Mouse (Mus musculus): Measurements from ENCODE around the gene Cep170b. TPM values are rescaled to one million over a fixed set of nuclear protein-coding genes. Genes with fewer than 3 reads are reported as not detected.
A peak's percentile ranks its signal among the peaks of the same experiment; 100 is the strongest.

Cep170b gene
- polyA plus RNA-seq, 1 experiment from 2014 or later, result 8.0 TPM

- H3K36me3 ChIP-seq (ENCODE audit: control insufficient read depth, insufficient read depth, low read length), result no peaks in the 10 kb centered on the region
- no peak overlapping the region for H3K9ac ChIP-seq (ENCODE audit: low read depth, low read length)
- peaks cover 21% of the 10 kb centered on the region for H3K27me3 ChIP-seq (replicated peaks; ENCODE audit: control insufficient read depth, insufficient read depth, low read length)
- H3K4me1 ChIP-seq (replicated peaks; ENCODE audit: control insufficient read depth, insufficient read depth, low read length), result peaks cover 11% of the 10 kb centered on the region
- H3K4me3 ChIP-seq (ENCODE audit: low read depth, low read length), result no peak overlapping the region
- H3K4me2 ChIP-seq, result no peak overlapping the region
- H3K27ac ChIP-seq (ENCODE audit: low read depth, low read length), result no peak overlapping the region
- H3K9me3 ChIP-seq (ENCODE audit: control insufficient read depth, low read length), result no peaks in the 10 kb centered on the region
- no peak for ATAC-seq (replicated peaks; ENCODE audit: low FRiP score)
- WGBS, result 71% methylated on average over 3 of the region's 3 CpGs
- no peak for DNase-seq (ENCODE audit: low spot score)
Observed at GRCm38 (mm10) chr12:112696806-112697425, 23.3 kb upstream of the Cep170b start.

GRCm38 (mm10) chr12:112700522-112700921 lies 19.7 kb upstream of the Cep170b start:
- no peaks in the 10 kb centered on the region for H3K4me1 ChIP-seq (replicated peaks; ENCODE audit: control insufficient read depth, insufficient read depth, low read length)
- H3K27ac ChIP-seq (ENCODE audit: low read depth, low read length), result no peak overlapping the region
- H3K36me3 ChIP-seq (ENCODE audit: control insufficient read depth, insufficient read depth, low read length), result no peaks in the 10 kb centered on the region
- peaks cover 25% of the 10 kb centered on the region for H3K27me3 ChIP-seq (replicated peaks; ENCODE audit: control insufficient read depth, insufficient read depth, low read length)
- no peaks in the 10 kb centered on the region for H3K9me3 ChIP-seq (ENCODE audit: control insufficient read depth, low read length)
- WGBS, result 21% methylated on average over 15 of the region's 15 CpGs
- no peak for DNase-seq (ENCODE audit: low spot score)
- H3K9ac ChIP-seq (ENCODE audit: low read depth, low read length), result no peak overlapping the region
- ATAC-seq (replicated peaks; ENCODE audit: low FRiP score), result no peak
- H3K4me3 ChIP-seq (ENCODE audit: low read depth, low read length), result no peak overlapping the region
- peak overlapping the region; percentile 12; the same call in 1 of the 2 replicates for H3K4me2 ChIP-seq

GRCm38 (mm10) chr12:112702374-112703320 lies 17.6 kb upstream of the Cep170b start:
- ATAC-seq (replicated peaks; ENCODE audit: low FRiP score), result no peak
- Histone ChIP-seq H3K4me3 (ENCODE audit: low read depth, low read length) (no peak overlapping the region), H3K36me3 (ENCODE audit: control insufficient read depth, insufficient read depth, low read length) (no peaks in the 10 kb centered on the region), H3K4me1 (replicated peaks; ENCODE audit: control insufficient read depth, insufficient read depth, low read length) (no peaks in the 10 kb centered on the region; the same call in 1 of the 2 replicates), H3K27me3 (replicated peaks; ENCODE audit: control insufficient read depth, insufficient read depth, low read length) (peaks cover 35% of the 10 kb centered on the region), H3K27ac (ENCODE audit: low read depth, low read length) (no peak overlapping the region), H3K9ac (ENCODE audit: low read depth, low read length) (no peak overlapping the region), H3K4me2 (no peak overlapping the region), H3K9me3 (ENCODE audit: control insufficient read depth, low read length) (no peaks in the 10 kb centered on the region)
- WGBS, result 44% methylated on average over 6 of the region's 6 CpGs
- no peak for DNase-seq (ENCODE audit: low spot score)

- peak overlapping the region; percentile 55 for H3K4me2 ChIP-seq
- H3K27me3 ChIP-seq (replicated peaks; ENCODE audit: control insufficient read depth, insufficient read depth, low read length), result peaks cover 19% of the 10 kb centered on the region
- 13% methylated on average over 32 of the region's 32 CpGs for WGBS
- no peaks in the 10 kb centered on the region for H3K36me3 ChIP-seq (ENCODE audit: control insufficient read depth, insufficient read depth, low read length)
- H3K9me3 ChIP-seq (ENCODE audit: control insufficient read depth, low read length), result no peaks in the 10 kb centered on the region
- DNase-seq (ENCODE audit: low spot score) (peak; percentile 87), ATAC-seq (replicated peaks; ENCODE audit: low FRiP score) (peak; percentile 75)
- no peak overlapping the region for H3K9ac ChIP-seq (ENCODE audit: low read depth, low read length)
- no peak overlapping the region for H3K27ac ChIP-seq (ENCODE audit: low read depth, low read length)
- H3K4me1 ChIP-seq (replicated peaks; ENCODE audit: control insufficient read depth, insufficient read depth, low read length), result no peaks in the 10 kb centered on the region; the same call in 1 of the 2 replicates
- 0 out of 2 replicates have a peak overlapping the region, but pooled peaks have one; percentile 2 for H3K4me3 ChIP-seq (ENCODE audit: low read depth, low read length)
Observed at GRCm38 (mm10) chr12:112706704-112707572, 13.3 kb upstream of the Cep170b start.

- Histone ChIP-seq H3K9ac (ENCODE audit: low read depth, low read length) (no peak overlapping the region), H3K4me3 (ENCODE audit: low read depth, low read length) (no peak overlapping the region), H3K27ac (ENCODE audit: low read depth, low read length) (no peak overlapping the region), H3K4me1 (replicated peaks; ENCODE audit: control insufficient read depth, insufficient read depth, low read length) (no peaks in the 10 kb centered on the region; the same call in 1 of the 2 replicates), H3K9me3 (ENCODE audit: control insufficient read depth, low read length) (no peaks in the 10 kb centered on the region), H3K4me2 (no peak overlapping the region), H3K36me3 (ENCODE audit: control insufficient read depth, insufficient read depth, low read length) (no peaks in the 10 kb centered on the region), H3K27me3 (replicated peaks; ENCODE audit: control insufficient read depth, insufficient read depth, low read length) (peaks cover 15% of the 10 kb centered on the region)
- ATAC-seq (replicated peaks; ENCODE audit: low FRiP score) (0 out of 2 replicates have a peak, but pooled peaks have one; percentile 24), DNase-seq (ENCODE audit: low spot score) (no peak)
- 14% methylated on average over 8 of the region's 8 CpGs for WGBS
Observed at GRCm38 (mm10) chr12:112707573-112707869, 12.7 kb upstream of the Cep170b start.

GRCm38 (mm10) chr12:112713984-112714383 lies 6.3 kb upstream of the Cep170b start:
- no peak overlapping the region for H3K27ac ChIP-seq (ENCODE audit: low read depth, low read length)
- no peaks in the 10 kb centered on the region; the same call in none of the 2 replicates for H3K27me3 ChIP-seq (replicated peaks; ENCODE audit: control insufficient read depth, insufficient read depth, low read length)
- no peaks in the 10 kb centered on the region; the same call in 1 of the 2 replicates for H3K4me1 ChIP-seq (replicated peaks; ENCODE audit: control insufficient read depth, insufficient read depth, low read length)
- WGBS, result 77% methylated on average over 3 of the region's 3 CpGs
- H3K9ac ChIP-seq (ENCODE audit: low read depth, low read length), result no peak overlapping the region
- DNase-seq (ENCODE audit: low spot score) (no peak), ATAC-seq (replicated peaks; ENCODE audit: low FRiP score) (no peak)
- no peak overlapping the region for H3K4me2 ChIP-seq
- H3K4me3 ChIP-seq (ENCODE audit: low read depth, low read length), result no peak overlapping the region
- no peaks in the 10 kb centered on the region for H3K9me3 ChIP-seq (ENCODE audit: control insufficient read depth, low read length)
- no peaks in the 10 kb centered on the region; the same call in 1 of the 2 replicates for H3K36me3 ChIP-seq (ENCODE audit: control insufficient read depth, insufficient read depth, low read length)

GRCm38 (mm10) chr12:112717140-112717539 lies 3.1 kb upstream of the Cep170b start:
- 26% methylated on average over 7 of the region's 7 CpGs for WGBS
- no peak overlapping the region for H3K9ac ChIP-seq (ENCODE audit: low read depth, low read length)
- H3K4me3 ChIP-seq (ENCODE audit: low read depth, low read length), result no peak overlapping the region
- no peak overlapping the region for H3K4me2 ChIP-seq
- peaks cover under 1% of the 10 kb centered on the region; the same call in 1 of the 2 replicates for H3K4me1 ChIP-seq (replicated peaks; ENCODE audit: control insufficient read depth, insufficient read depth, low read length)
- ATAC-seq (replicated peaks; ENCODE audit: low FRiP score) (no peak), DNase-seq (ENCODE audit: low spot score) (no peak)
- H3K27ac ChIP-seq (ENCODE audit: low read depth, low read length), result no peak overlapping the region
- no peaks in the 10 kb centered on the region for H3K9me3 ChIP-seq (ENCODE audit: control insufficient read depth, low read length)
- peaks cover 20% of the 10 kb centered on the region for H3K27me3 ChIP-seq (replicated peaks; ENCODE audit: control insufficient read depth, insufficient read depth, low read length)
- no peaks in the 10 kb centered on the region; the same call in 1 of the 2 replicates for H3K36me3 ChIP-seq (ENCODE audit: control insufficient read depth, insufficient read depth, low read length)

- Histone ChIP-seq H3K9ac (ENCODE audit: low read depth, low read length) (no peak overlapping the region), H3K9me3 (ENCODE audit: control insufficient read depth, low read length) (no peaks in the 10 kb centered on the region), H3K27ac (ENCODE audit: low read depth, low read length) (no peak overlapping the region), H3K4me1 (replicated peaks; ENCODE audit: control insufficient read depth, insufficient read depth, low read length) (peaks cover 4% of the 10 kb centered on the region; the same call in 1 of the 2 replicates), H3K4me3 (ENCODE audit: low read depth, low read length) (no peak overlapping the region), H3K27me3 (replicated peaks; ENCODE audit: control insufficient read depth, insufficient read depth, low read length) (peaks cover 39% of the 10 kb centered on the region), H3K4me2 (no peak overlapping the region), H3K36me3 (ENCODE audit: control insufficient read depth, insufficient read depth, low read length) (no peaks in the 10 kb centered on the region; the same call in 1 of the 2 replicates)
- 51% methylated on average over 5 of the region's 5 CpGs for WGBS
- ATAC-seq (replicated peaks; ENCODE audit: low FRiP score) (no peak), DNase-seq (ENCODE audit: low spot score) (no peak)
Observed at GRCm38 (mm10) chr12:112718995-112719394, 1.3 kb upstream of the Cep170b start.
